Comparison of ENCODE assay signal across 20 mouse cellular contexts in the genomic region with DNA sequence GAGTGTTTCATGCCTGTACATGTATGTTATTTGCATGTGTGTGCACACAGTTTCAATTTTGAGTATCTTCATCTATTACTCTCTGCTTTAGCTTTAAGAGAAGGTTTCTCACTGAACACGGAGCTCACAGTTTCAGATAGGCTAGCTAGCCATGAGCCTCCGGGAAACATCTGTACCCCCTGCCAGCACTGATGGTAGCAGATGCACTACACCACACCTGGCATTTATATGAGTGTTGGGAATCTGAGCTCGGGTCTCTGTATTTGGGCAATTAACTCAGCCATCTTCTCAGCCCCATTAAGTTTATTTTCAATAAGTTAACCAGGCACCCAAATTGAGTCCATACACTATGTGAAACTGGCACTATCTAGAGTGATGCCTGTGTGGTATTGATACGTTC.
"Had no signal": no experiment of that assay in that cellular context is flagged by ENCODE, and none has a peak within 500 bp of the region (broad histone marks: within the 10 kb centered on the region; RNA-seq: fewer than 3 reads in every experiment).

No protein-coding gene starts in this region.

- H3K27ac ChIP-seq: left cerebral cortex, adult 2 months; liver, embryonic 13.5 days; neural tube, embryonic 12.5 days; stomach, postnatal 0 days had no signal

- H3K9ac ChIP-seq: liver, embryonic 13.5 days; neural tube, embryonic 12.5 days had no signal

- H3K9me3 ChIP-seq: liver, embryonic 13.5 days; neural tube, embryonic 12.5 days had no signal

- H3K27me3 ChIP-seq: liver, embryonic 13.5 days; neural tube, embryonic 12.5 days had no signal

- H3K4me3 ChIP-seq: left cerebral cortex, adult 2 months; liver, embryonic 13.5 days; neural tube, embryonic 12.5 days had no signal

- ATAC-seq: inflammation-experienced regulatory T-cells, adult 6 months; intestine, embryonic 16.5 days had no signal

- H3K4me1 ChIP-seq: liver, embryonic 13.5 days; neural tube, embryonic 12.5 days had no signal

- H3K36me3 ChIP-seq: liver, embryonic 13.5 days; neural tube, embryonic 12.5 days had no signal

- DNase-seq: kidney, adult 2 months; kidney, postnatal 14 days; layer of hippocampus, postnatal 36 days; liver, embryonic 13.5 days; lung, adult 2 months; lung, postnatal 14 days; lung, postnatal 4 days; midbrain, embryonic 14.5 days; right cerebral cortex, adult 18-20 months; right cerebral cortex, postnatal 14 days; right cerebral cortex, postnatal 4 days; thymus, adult 2 months; thymus, postnatal 14 days; thymus, postnatal 4 days had no signal

- H3K4me2 ChIP-seq: liver, embryonic 13.5 days; midbrain, embryonic 11.5 days; neural tube, embryonic 12.5 days had no signal
